Mouse (Mus musculus): ENCODE results near the gene Olfr1475.

The Olfr1475 gene

DNA sequence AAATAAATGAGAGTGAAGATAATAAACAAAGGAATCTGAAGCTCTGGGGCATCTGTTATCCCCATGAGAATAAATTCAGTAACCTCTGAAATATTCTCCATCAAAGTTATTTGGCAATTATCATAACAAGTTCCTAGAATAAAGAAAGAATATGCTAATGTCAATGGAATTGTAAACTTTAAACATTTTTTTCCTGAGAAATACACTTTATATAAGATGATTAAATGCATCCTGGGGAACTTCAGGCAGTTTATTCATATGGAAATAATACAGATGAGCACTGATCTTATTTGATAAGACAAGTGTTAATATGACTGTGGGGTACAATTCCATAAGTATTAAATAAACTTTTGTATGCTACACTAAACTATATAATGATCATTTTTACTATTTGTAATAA is at the start of gene Olfr1475:
Olfr1475 (minus strand) TSS at position 101 of the 400 bp plus-strand sequence.

DNA sequence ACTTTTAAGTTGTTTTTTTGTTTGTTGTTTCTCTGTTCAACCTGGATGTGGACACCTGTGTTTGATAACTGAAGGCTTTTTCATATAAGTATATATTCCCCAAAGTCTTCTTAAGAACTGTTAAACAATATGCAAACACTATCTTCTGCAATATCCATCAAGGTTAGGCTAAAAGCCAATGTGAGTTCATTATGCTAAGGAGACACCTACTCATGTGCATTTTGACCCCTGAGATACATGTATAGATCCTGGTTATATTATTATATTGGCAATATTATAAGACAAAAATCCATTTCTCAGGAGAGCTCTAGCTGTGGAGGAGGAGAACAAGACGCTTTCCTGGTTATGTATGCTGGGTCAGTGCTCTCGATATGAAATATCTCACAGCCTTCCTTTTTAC is 47.6 kb upstream of the Olfr1475 start, which contains the start of gene Olfr1480:
Olfr1480 (plus strand) TSS at position 301 of the 400 bp plus-strand sequence.
- 86% methylated on average over 2 of the region's 2 CpGs for WGBS

DNA sequence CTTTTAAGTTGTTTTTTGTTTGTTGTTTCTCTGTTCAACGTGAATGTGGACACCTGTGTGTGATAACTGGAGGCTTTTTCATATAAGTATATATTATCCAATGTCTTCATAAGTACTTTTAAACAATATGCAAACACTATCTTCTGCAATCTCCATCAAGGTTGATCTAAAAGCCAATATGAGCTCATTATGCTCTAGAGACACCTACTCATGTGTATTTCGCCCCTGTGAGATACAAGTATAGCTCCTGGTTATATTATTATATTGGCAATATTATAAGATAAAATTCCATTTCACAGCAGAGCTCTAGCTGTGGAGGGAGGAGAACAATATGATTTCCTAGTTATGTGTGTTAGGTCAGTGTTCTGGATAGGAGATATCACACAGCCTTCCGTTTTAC is 20.2 kb upstream of the Olfr1475 start, which contains the start of gene Olfr1477:
Olfr1477 (plus strand) TSS at position 301 of the 400 bp plus-strand sequence.
- 64% methylated on average over 3 of the region's 3 CpGs for WGBS

DNA sequence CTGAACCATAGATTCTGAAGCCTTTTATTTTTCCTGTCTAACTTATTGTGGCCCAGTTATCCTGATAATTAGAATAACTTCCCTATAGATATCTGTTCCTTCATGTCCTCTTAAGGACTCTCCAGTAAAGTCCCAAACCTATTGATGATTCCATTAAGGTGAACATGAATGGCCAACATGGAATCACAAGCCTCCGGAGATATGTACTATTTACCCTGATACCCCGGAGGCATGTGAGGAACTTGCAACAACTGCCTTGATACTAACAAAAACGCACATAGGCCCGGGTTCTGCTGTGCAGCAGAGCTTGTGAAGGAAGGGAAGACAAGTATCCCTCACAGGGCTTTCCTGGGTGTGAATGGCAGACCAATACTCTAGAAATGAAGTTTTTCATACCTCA is 10.7 kb downstream of the Olfr1475 start, which contains the start of gene Olfr1474:
Olfr1474 (plus strand) TSS at position 301 of the 400 bp plus-strand sequence.
- 85% methylated on average over 4 of the region's 4 CpGs for WGBS

DNA sequence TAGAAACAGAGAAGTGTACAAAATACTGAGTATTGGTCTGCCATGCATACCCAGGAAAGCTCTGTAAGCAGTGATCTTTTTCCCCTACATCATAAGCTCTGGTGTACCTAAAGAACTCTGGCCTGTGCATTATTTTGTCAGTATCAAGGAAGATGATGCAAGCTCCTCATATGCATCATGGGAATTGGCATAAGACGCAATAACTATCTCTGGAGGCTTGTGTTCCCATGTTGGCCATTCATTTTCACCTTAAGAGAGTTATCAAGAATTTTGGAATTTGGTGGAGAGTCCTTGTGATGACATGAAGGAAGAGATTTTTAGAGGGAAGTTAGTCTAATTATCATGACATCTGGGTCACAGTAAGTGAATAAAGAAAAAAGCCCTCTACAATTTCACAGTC is 24.0 kb downstream of the Olfr1475 start, which contains the start of gene Olfr1472:
Olfr1472 (minus strand) TSS at position 101 of the 400 bp plus-strand sequence.
- 77% methylated on average over 1 of the region's 1 CpGs for WGBS

DNA sequence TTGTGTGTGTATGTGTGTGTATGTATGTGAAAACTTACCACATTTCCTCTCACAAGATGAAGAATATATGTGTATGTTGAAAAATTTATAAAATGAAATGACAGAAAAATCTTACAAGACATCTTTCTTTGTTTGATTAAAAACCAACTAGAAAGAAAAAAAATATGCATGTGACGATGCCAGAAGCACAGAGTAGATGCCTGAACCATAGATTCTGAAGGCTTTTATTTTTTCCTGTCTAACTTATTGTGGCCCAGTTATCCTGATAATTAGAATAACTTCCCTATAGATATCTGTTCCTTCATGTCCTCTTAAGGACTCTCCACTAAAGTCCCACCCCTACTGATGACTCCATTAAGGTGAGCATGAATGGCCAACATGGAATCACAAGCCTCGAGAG is 36.9 kb downstream of the Olfr1475 start, which contains the start of gene Olfr1471:
Olfr1471 (plus strand) TSS at position 301 of the 400 bp plus-strand sequence.
- 69% methylated on average over 2 of the region's 2 CpGs for WGBS

All from cerebral cortex, adult 2 months (tissue).